Mouse (Mus musculus) adrenal gland, postnatal 36 days (tissue): ENCODE data around the gene Acadvl. TPM values are rescaled to one million over a fixed set of nuclear protein-coding genes. Genes with fewer than 3 reads are reported as not detected.

Experiments
- DNase-seq, 2 experiments: peaks; one replicate each; pipeline ENCODE4 v3.0.0; 2021; ENCODE audit warnings: mixed read lengths in 1 of 2
- total RNA-seq, 2 experiments: library from RNA; stranded (reverse); gene quantifications; 2 replicates each; pipeline ENCODE4 v1.2.3; 2021

Gene Acadvl
- total RNA-seq, 2 experiments from 2014 or later, result 543 to 557 TPM

- DNase-seq, result no peak
Measured at GRCm38 (mm10) chr11:70002471-70002870, 12.7 kb downstream of the Acadvl start.

DNA sequence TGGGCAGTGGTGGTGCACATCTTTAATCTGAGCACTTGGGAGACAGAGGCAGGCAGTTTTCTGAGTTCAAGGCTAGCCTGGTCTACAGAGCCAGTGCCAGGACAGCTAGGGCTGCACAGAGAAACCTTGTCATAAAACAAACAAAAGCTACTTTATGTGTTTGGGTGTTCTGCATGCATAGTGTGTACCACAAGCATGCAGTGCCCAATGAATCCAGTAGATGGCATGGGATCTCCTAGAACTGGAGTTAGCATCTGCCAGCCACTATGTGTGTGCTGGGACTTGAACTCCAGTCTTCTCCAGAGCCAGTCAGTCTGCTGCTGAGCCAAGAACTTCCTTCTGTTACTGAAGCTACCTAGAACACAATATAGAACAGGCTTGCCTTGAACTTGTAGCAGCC, 13.3 kb downstream of the Acadvl start:
- peak in 1 of 2 experiments; percentile 51 for DNase-seq

DNA sequence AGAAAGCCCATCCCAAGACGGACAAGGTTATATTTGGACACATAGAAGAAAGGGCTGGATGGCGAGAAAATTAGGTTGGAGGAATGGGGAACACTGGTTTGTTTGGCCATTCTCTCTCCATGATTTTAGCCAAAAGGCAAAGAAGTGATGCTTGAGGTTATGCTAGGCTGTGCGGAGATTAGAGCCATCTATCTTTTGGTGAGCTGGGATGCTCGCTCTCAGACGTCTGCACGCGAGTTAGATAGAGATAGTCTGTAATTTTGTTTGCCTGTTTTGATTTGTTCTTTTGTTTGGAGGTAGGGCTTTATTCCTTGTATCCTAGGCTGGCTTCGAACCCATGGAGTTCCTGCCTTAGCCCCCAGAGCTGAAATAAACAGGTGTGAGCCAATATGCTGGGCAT, 14.1 kb downstream of the Acadvl start:
- no peak for DNase-seq

DNA sequence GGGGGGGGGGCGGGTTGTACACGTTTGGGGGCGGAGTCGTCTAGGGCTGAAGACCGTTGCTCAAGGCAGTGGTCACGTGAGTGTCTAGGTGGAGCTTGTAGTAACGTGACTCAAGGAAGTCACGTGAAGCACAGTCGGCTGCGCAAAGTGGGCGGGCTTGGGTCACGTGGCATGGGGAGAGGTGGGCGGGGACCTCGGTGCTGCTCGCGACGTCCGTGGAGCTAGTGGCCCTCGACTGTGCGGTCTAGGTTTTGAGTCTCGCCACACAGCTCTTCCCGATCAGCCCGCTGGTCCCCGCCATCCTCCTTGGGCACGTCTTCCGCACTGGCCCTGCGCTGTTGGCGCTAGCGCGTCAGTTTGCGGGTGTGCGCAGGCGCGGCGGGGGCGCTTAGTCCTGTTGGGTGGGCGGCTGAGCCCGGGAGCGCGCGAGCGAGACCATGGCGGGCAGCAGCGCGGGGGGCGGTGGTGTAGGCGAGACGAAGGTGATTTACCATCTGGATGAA, 14.8 kb downstream of the Acadvl start, which contains the start of gene Dvl2:
Gene Dvl2 (plus strand): TSS at position 200 of the 503 bp plus-strand sequence.
- peak; percentile 93 for DNase-seq

- DNase-seq, result no peak
Measured at GRCm38 (mm10) chr11:69999666-70000065, 15.5 kb downstream of the Acadvl start.

GRCm38 (mm10) chr11:69998567-69999491, 16.4 kb downstream of the Acadvl start:
- no peak for DNase-seq

DNA sequence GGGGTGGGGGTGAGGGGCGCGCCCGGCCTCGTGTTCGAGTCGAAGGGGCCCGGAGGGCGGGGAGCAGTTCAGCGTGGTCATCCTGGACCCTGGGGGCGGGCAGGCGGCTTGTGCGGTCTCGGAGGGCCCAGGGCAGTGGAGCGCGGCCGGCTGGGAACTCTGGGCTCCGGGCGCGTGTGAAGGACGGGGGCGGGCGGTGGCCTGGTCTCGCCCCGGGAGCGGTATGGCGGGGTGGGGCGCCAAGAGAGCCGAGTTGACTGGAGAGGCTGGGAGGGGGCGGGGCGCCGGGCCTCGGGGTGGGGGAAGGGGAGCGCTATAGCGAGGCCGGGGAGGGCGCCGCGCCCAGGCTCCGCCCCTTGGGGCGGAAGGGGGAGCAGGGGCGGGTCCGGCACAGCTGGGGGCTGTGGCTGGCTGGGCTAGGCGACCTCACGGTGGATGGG, 18.1 kb downstream of the Acadvl start:
- peak; percentile 95 to 98 for DNase-seq

- peak; percentile 74 to 86 for DNase-seq
Measured at GRCm38 (mm10) chr11:69996161-69997061, 18.8 kb downstream of the Acadvl start.

- peak; percentile 98 to 99 for DNase-seq
Measured at GRCm38 (mm10) chr11:69995391-69995960, 19.7 kb downstream of the Acadvl start, which contains the start of gene Phf23. TSS of gene Phf23 (plus strand) at chr11:69995777.

- no peak for DNase-seq
Measured at GRCm38 (mm10) chr11:69994401-69995090, 20.7 kb downstream of the Acadvl start.

GRCm38 (mm10) chr11:69992932-69993331, 22.3 kb downstream of the Acadvl start:
- no peak for DNase-seq

- DNase-seq, result no peak
Measured at GRCm38 (mm10) chr11:69992396-69992795, 22.8 kb downstream of the Acadvl start.

- no peak for DNase-seq
Measured at GRCm38 (mm10) chr11:69991711-69992110, 23.5 kb downstream of the Acadvl start.

GRCm38 (mm10) chr11:69990850-69991691, 24.1 kb downstream of the Acadvl start, which contains the start of gene Gabarap:
TSS of gene Gabarap (plus strand) at chr11:69991143.
- peak; percentile 96 to 98 for DNase-seq

- DNase-seq, result no peak
Measured at GRCm38 (mm10) chr11:69989949-69990348, 25.3 kb downstream of the Acadvl start.

GRCm38 (mm10) chr11:69984431-69984830, 30.8 kb downstream of the Acadvl start:
- DNase-seq, result no peak

GRCm38 (mm10) chr11:69983377-69983776, 31.8 kb downstream of the Acadvl start:
- no peak for DNase-seq

DNA sequence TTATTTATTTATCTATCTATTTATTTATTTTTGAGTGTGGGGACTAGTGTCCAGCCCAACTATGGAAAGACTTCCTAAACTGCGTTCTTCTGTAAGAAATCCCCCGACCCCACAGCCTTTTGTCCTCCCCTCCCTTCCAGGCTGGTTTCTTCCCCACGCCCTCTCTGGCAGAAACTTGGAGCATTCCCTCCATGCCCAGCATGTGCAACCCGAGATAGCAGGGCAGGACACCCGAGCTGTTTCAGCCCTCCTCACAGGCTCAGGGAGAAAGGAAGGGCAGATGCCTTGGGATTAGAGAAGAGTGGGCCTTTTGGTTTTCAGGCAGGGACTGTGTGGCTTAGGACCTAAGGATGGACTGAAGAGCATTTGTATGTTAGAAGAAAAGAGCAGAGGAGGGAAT, 32.3 kb downstream of the Acadvl start:
- no peak for DNase-seq

DNA sequence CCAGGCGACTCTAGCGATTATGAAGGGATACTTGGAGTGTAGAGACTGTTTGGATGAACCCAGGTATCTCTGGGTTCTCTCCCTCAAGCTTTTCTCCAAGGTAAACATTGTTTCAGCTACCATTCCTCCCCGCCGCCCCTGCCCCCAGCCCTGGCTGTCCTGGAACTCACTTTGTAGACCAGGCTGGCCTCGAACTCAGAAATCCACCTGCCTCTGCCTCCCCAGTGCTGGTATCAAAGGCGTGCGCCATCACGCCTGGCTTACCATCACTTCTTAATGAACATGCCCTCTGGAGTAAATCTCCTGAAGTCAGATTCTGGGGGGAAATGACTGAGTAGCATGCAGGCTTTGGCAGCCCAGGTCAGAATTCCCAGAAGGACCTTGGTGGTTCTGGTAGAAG, 33.0 kb downstream of the Acadvl start, which contains the start of gene Elp5:
Gene Elp5 (minus strand): TSS at position 293 of the 400 bp plus-strand sequence.
- DNase-seq, result no peak

- DNase-seq, result peak; percentile 33 to 39
Measured at GRCm38 (mm10) chr11:69981141-69981762, 34.0 kb downstream of the Acadvl start, which contains the start of gene Ctdnep1. TSS of gene Ctdnep1 (plus strand) at chr11:69981156.
